Mouse (Mus musculus): Measurements from ENCODE around the gene Slco3a1. TPM values are rescaled to one million over a fixed set of nuclear protein-coding genes. Genes with fewer than 3 reads are reported as not detected.
A peak's percentile ranks its signal among the peaks of the same experiment; 100 is the strongest.

The Slco3a1 gene
- total RNA-seq, 2 experiments from 2014 or later: 3.5 to 3.8 TPM

DNA sequence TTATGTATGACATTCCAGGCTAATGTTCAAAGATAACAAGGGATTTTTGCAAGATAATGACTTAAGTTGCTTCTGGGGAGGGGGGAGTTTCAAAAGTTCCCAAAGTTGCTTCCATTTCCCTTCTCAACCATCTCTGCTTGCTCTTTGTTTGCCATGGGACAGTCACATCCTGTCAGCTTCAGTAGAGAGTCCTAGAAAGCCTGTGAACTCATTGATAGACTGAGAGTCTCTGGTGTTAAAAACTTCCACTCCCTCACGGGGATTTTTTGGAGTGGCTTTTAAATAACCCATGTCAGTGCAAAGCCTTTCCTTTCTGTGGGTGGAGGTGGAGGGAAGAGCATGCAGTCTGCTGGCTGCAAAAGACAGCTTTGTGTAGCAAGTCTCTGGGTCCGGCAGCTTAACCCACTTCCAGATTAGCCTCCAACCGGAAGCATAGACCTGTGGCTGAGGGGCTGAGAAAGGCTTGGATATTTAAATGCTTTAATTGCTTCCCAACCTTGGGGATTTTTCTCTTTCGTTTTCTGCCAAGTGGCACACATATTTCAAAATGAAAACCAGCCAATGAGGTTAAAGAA, 25.3 kb downstream of the Slco3a1 start:
- ATAC-seq (ENCODE audit: poor library complexity, severe bottlenecking): peak; percentile 32

DNA sequence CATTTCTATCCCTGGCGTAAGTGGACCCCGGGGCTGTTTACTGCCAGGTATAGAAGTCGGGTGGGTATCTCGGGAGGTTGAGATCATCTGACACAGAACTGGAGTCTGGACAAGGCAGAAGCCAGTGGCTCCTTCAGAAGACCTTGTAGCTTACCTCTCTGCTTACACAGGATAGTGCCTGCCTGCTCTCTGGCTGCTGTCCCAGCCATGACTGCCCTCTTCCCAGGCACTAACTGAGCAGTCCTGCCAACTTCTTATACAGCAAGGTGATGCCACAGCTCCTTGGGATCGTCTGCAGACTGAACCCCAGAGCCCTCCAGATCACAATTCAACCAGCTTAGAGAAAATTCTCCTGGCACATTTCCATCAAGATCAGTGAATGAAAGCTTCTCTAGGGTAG, 26.4 kb downstream of the Slco3a1 start:
- no peak for ATAC-seq (ENCODE audit: poor library complexity, severe bottlenecking)

DNA sequence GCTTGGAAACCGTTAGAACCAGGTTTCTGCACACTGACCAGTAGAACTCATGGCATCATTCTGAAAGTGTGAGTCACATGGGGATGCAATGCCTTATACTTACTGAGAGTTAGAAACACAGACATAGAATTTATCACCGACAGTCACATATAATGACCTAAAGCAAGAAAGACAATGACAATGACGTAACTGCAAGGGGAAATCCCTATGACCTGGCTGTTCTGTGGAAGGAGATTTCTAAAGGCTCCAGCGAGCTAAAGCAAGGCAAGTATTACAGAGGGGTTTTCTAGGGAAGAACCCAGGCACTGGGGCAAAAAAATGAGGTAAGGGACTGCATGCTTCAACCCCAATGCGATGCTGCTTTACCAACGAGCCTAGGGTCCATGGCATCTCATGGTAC, 26.9 kb downstream of the Slco3a1 start:
- no peak for ATAC-seq (ENCODE audit: poor library complexity, severe bottlenecking)

DNA sequence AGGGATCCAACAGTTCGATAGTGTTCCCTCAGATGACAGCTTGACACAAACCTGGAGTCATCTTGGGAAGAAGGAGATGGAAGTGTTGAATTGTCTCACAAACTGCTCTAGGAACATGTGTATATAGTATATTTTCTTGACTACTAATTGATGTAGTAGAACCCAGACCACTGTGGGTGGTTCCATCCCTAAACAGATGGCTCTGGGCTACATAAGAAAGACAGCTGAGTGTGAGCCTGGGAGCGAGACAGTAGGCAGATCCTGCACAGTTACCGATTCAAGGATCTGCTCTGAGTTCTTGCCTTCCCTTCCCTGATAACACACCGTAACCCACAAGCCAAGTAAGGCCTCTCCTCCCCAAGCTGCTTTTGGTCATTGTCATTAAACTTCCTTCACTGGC, 28.6 kb downstream of the Slco3a1 start:
- no peak for ATAC-seq (ENCODE audit: poor library complexity, severe bottlenecking)

DNA sequence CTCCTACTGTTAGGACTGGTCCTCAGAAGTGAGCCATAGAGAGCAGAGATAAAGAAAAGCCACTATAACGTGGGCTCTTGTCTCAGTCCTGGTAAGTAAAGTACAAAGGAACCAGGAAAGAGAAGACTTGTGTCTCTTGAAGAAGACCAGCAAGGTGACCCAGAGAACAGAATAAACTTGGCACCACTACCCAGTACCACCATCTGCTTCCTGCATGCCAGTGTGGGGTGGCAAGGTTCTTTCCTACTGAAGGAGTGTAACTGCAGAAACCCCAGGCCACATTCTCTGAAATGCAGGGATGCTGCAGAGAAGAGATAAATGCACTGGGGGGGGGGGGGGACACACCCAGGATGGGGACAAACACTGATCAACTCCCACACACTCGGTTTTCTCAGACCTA, 29.0 kb downstream of the Slco3a1 start:
- no peak for ATAC-seq (ENCODE audit: poor library complexity, severe bottlenecking)

DNA sequence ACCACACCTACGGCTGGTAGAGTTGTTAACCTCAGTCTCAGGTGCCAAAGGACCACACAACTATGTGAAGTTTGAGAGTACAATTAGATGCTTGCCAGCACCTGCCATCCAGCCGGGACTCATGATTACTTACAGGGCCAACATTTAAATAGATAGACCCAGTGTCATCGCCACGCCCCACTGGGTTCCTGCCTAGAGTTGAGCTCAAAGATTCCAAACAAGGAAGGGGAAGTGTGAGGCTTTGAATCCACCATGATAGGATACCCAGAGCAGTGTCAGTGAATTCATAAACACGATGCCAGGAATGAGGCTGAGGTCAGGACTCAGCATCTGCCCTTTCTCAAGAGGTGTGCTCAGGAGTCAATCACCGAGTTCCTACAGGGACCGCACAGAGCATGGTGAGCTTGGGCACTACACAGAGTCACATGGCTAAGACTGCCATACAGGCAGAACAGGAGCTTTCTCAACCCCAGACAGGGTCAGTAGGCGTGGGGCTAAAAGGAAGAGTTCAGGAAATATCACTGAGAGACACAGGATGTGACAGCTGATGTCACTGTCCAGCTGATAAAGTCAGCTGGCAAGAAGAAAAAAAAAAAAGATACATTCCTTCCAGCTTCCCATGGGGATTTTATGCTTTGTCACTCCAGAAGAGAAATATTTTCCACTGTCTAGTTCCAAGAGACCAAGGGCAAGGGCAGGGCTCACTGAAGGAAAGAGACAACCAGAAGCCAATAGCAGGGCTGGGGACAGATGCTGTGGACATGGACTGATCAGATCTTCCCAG, 30.2 kb downstream of the Slco3a1 start:
- peak; percentile 45; the same call in 1 of the 2 replicates for ATAC-seq (ENCODE audit: poor library complexity, severe bottlenecking)

DNA sequence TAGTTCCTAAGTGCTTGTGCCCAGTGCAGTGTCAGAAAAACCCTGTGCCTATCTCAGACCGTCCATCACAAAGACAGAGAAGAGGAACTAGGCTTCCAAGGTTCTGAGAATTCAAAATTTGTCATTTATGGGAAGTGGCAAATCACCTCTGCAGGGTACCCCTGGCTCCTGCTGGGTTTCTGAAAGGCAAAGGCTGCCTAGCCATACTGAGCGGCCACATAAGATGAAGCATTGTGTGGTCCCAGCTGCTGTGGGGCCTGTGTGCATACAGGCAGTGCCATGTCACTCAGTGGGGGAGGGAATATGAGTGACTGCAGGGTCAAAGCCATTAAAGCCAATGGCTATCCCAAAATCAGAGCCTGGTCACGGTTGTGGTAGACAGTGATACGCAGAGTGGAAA, 31.5 kb downstream of the Slco3a1 start:
- ATAC-seq (ENCODE audit: poor library complexity, severe bottlenecking): 0 out of 2 replicates have a peak, but pooled peaks have one; percentile 20

DNA sequence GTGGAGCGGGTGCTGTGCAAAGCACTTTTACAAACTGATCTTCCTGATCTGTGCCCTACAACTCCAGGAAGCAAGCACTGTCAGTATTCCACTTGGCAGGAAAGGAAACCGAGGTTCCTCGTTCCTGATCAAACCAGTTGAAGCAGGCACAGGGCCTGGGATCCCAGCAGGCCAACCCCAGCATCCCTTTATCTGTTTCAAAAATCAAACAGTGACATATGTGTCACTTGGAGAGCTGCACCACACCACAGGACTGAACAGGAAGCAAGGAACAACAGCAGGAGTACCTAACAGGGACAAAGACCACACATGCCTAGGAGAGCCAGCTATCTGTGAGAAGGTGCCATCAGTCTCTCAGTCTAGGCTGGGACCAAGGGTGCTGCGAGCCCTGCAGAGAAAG, 32.3 kb downstream of the Slco3a1 start:
- no peak for ATAC-seq (ENCODE audit: poor library complexity, severe bottlenecking)

- ATAC-seq (ENCODE audit: poor library complexity, severe bottlenecking): no peak
Measured at GRCm38 (mm10) chr7:74519386-74519785, 35.2 kb downstream of the Slco3a1 start.

GRCm38 (mm10) chr7:74518776-74519175, 35.8 kb downstream of the Slco3a1 start:
- no peak for ATAC-seq (ENCODE audit: poor library complexity, severe bottlenecking)

DNA sequence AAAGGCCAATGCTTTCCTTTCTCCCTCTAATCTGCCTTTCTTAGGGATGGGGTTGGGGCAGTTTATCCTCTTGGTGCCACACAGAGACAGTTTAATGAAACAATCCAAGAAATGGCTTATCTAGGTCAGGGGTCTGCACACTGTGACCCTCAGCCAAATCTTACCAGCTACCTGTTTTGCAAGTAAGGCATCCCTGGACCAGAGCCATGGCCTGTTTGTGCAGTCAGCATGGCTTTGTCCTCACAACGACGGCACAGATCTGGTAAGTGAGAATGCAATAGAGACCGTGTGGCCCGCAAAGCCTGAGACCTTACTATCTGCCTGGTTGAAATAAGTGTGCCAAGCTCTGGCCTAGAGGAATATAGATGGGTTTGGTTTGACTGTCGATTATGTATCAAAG, 36.3 kb downstream of the Slco3a1 start:
- no peak for ATAC-seq (ENCODE audit: poor library complexity, severe bottlenecking)

- ATAC-seq (ENCODE audit: poor library complexity, severe bottlenecking): no peak
Measured at GRCm38 (mm10) chr7:74510676-74511075, 43.9 kb downstream of the Slco3a1 start.

GRCm38 (mm10) chr7:74508205-74508604, 46.4 kb downstream of the Slco3a1 start:
- ATAC-seq (ENCODE audit: poor library complexity, severe bottlenecking): no peak

GRCm38 (mm10) chr7:74506856-74507255, 47.7 kb downstream of the Slco3a1 start:
- no peak for ATAC-seq (ENCODE audit: poor library complexity, severe bottlenecking)

DNA sequence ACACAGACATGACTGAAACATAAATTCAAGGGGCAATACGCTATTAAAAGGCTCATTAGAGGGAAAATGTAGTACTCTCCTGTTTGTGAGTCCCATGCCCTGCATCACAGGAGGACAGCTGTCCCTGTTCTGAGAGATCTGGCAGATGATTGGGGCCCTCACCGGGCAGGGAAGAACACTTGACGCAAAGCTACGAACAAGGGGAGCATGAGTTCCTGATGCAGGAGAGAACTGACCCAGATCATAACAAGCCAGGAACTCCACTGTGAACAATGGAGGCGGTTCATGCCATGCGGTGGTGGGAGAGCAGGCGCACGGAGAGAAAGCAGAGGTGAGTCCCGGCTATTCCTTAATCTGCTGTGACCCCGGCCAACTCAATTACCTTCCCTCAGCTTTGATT, 48.9 kb downstream of the Slco3a1 start:
- no peak for ATAC-seq (ENCODE audit: poor library complexity, severe bottlenecking)

- ATAC-seq (ENCODE audit: poor library complexity, severe bottlenecking): no peak
Measured at GRCm38 (mm10) chr7:74501187-74501586, 53.4 kb downstream of the Slco3a1 start.

- no peak for ATAC-seq (ENCODE audit: poor library complexity, severe bottlenecking)
Measured at GRCm38 (mm10) chr7:74499470-74499869, 55.1 kb downstream of the Slco3a1 start.

DNA sequence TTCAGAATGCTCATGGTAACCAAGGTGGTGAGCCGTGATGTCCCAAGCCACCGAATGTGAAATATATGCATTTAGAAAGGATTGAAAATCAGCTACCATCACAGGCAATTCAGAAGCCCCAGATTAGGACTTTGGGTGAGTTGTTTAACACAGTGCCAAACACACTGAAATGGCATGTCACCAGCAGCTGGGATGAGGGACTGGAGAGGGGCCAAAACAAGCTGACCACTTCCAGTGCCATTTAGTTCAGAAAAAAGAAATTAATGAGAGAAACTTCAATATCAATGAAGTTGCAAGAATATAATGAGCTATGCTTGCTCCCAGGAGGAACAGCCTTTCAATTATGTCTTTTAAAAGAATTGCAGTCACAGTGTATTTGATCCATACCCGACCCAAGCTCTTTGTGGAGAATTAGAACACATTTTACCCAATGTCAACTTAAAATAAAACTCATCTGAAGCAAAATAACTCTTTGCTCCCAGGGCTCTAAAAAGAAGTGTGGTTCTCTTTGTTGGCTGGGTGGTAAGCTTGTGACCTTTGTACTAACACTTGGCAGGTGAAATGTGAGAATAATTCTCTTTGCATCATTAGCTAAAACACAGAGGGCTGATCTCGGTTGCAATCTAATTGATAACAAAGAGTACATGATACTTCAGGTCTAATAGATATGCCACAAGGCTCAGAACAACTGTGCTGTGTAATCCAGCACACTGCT, 56.2 kb downstream of the Slco3a1 start:
- ATAC-seq (ENCODE audit: poor library complexity, severe bottlenecking): no peak

DNA sequence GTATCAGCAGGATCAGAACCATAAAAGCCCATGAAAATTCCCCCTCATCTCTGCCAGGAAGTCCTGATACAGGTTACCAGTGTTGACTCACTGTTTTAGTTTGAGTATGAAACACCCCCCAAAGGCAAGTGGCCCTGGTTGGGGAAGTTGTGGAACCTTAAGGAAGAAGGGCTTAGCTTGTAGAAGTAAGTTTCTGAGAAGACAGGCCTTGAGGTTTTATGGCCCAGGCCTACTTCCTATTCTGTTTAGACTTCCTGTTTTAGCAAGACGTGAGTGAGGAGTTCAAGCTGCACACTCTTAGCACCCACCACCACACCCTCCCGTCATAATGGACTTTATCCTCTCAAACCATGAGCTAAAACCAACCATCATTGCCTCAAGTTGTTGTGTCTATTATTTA, 57.4 kb downstream of the Slco3a1 start:
- peak; percentile 92 for ATAC-seq (ENCODE audit: poor library complexity, severe bottlenecking)

- 0 out of 2 replicates have a peak, but pooled peaks have one; percentile 26 for ATAC-seq (ENCODE audit: poor library complexity, severe bottlenecking)
Measured at GRCm38 (mm10) chr7:74495451-74495850, 59.1 kb downstream of the Slco3a1 start.

- no peak for ATAC-seq (ENCODE audit: poor library complexity, severe bottlenecking)
Measured at GRCm38 (mm10) chr7:74493775-74494174, 60.8 kb downstream of the Slco3a1 start.
